Mouse (Mus musculus) intestine, postnatal 0 days (tissue): ENCODE data around the gene Stim2. TPM values are rescaled to one million over a fixed set of nuclear protein-coding genes. Genes with fewer than 3 reads are reported as not detected.

ENCODE experiments used
- ATAC-seq: fragments of 200-750 bp; cut with Nextera tagmentation; 2 replicates; pipeline ENCODE4 v1.8.0; 2017; ENCODE audit warnings: mild to moderate bottlenecking, moderate TSS enrichment, moderate library complexity
- H3K27ac ChIP-seq: fragments of 300-500 bp; sonication (generic); 2 replicates; pipeline ENCODE4 v1.5.1; 2014; ENCODE audit warnings: mild to moderate bottlenecking, low read depth, low read length, moderate library complexity
- H3K27me3 ChIP-seq: fragments of 300-500 bp; sonication (generic); replicated peaks from 2 replicates; pipeline ENCODE4 v1.6.1; 2014; ENCODE audit warnings: low read length, mixed read lengths; ENCODE audit not compliant: control insufficient read depth, insufficient read depth
- H3K36me3 ChIP-seq: fragments of 300-500 bp; sonication (generic); 2 replicates; pipeline ENCODE4 v1.6.1; 2014; ENCODE audit warnings: mild to moderate bottlenecking, moderate library complexity; ENCODE audit not compliant: control insufficient read depth, insufficient read depth
- H3K4me1 ChIP-seq: fragments of 300-500 bp; sonication (generic); replicated peaks from 2 replicates; pipeline ENCODE4 v1.6.1; 2014; ENCODE audit warnings: antibody characterized with exemption, low read length, mixed read lengths; ENCODE audit not compliant: control insufficient read depth, insufficient read depth
- H3K4me2 ChIP-seq: fragments of 300-500 bp; sonication (generic); replicated peaks from 2 replicates; pipeline ENCODE4 v1.6.1; 2014; ENCODE audit warnings: low read depth, mild to moderate bottlenecking, moderate library complexity
- H3K4me3 ChIP-seq: fragments of 300-500 bp; sonication (generic); 2 replicates; pipeline ENCODE4 v1.5.1; 2014; ENCODE audit warnings: low read depth, low read length
- H3K9ac ChIP-seq: fragments of 300-500 bp; sonication (generic); 2 replicates; pipeline ENCODE4 v1.6.1; 2014; ENCODE audit warnings: mild to moderate bottlenecking, low read depth, low read length
- H3K9me3 ChIP-seq: fragments of 300-500 bp; sonication (generic); 2 replicates; pipeline ENCODE4 v1.6.1; 2016; ENCODE audit warnings: mixed run types; ENCODE audit not compliant: control insufficient read depth
- CTCF ChIP-seq: sonication (generic); IDR thresholded peaks from 2 replicates; pipeline ENCODE4 v1.5.1; 2016; ENCODE audit warnings: low read depth, mild to moderate bottlenecking, control low read depth, antibody characterized with exemption, moderate library complexity
- WGBS: fragments of 180-500 bp; shearing (Covaris S2); extraction: QIAGEN DNeasy Blood & Tissue Kit; methylation state at CpG from one replicate; pipeline ENCODE4 v1.1.7; 2014; 5-methylcytosine and 5-hydroxymethylcytosine counted together
- polyA plus RNA-seq: library from polyadenylated mRNA; unstranded; fragments of >200 nt; fragmentation: Nextera tagmentation; extraction: Ambion mirVana; gene quantifications from 2 replicates; pipeline ENCODE4 v1.2.1, GENCODE M21; 2015

The Stim2 gene
- polyA plus RNA-seq, 1 experiment from 2014 or later = 13.9 TPM

GRCm38 (mm10) chr5:53956396-53957314 is 41.6 kb upstream of the Stim2 start:
- ATAC-seq = no peak
- H3K4me2 ChIP-seq = no peak overlapping the region
- 0 out of 2 replicates have a peak, but pooled peaks cover 4% of the 10 kb centered on the region for H3K4me1 ChIP-seq
- H3K4me3 ChIP-seq = no peak overlapping the region
- no peaks in the 10 kb centered on the region for H3K9me3 ChIP-seq
- 88% methylated on average over 19 of the region's 19 CpGs for WGBS
- H3K36me3 ChIP-seq = no peaks in the 10 kb centered on the region
- no peak for TF ChIP-seq CTCF
- H3K9ac ChIP-seq = no peak overlapping the region
- H3K27ac ChIP-seq = no peak overlapping the region
- H3K27me3 ChIP-seq = no peaks in the 10 kb centered on the region

GRCm38 (mm10) chr5:53957348-53957747 is 41.0 kb upstream of the Stim2 start:
- Histone ChIP-seq H3K9ac (no peak overlapping the region), H3K27me3 (no peaks in the 10 kb centered on the region), H3K36me3 (no peaks in the 10 kb centered on the region), H3K27ac (no peak overlapping the region), H3K4me1 (peaks cover 4% of the 10 kb centered on the region; the same call in 1 of the 2 replicates), H3K4me3 (no peak overlapping the region), H3K9me3 (no peaks in the 10 kb centered on the region), H3K4me2 (no peak overlapping the region)
- ATAC-seq = no peak
- no peak for TF ChIP-seq CTCF
- WGBS = 34% methylated on average over 6 of the region's 6 CpGs

- Histone ChIP-seq H3K27ac (0 out of 2 replicates have a peak overlapping the region, but pooled peaks have one; percentile 54), H3K9me3 (no peaks in the 10 kb centered on the region), H3K27me3 (no peaks in the 10 kb centered on the region), H3K4me2 (no peak overlapping the region), H3K9ac (no peak overlapping the region), H3K4me3 (no peak overlapping the region), H3K36me3 (no peaks in the 10 kb centered on the region), H3K4me1 (peaks cover 4% of the 10 kb centered on the region; the same call in 1 of the 2 replicates)
- ATAC-seq = peak; percentile 64
- TF ChIP-seq CTCF = peak; percentile 17; the same call in 1 of the 2 replicates
- WGBS = 23% methylated on average over 5 of the region's 5 CpGs
Measured at GRCm38 (mm10) chr5:53961229-53961628, 37.1 kb upstream of the Stim2 start.

- peak overlapping the region; percentile 54; the same call in 1 of the 2 replicates for H3K27ac ChIP-seq
- peak; percentile 89 for ATAC-seq
- TF ChIP-seq CTCF = no peak
- peaks cover 4% of the 10 kb centered on the region; the same call in 1 of the 2 replicates for H3K4me1 ChIP-seq
- H3K9ac ChIP-seq = no peak overlapping the region
- H3K9me3 ChIP-seq = no peaks in the 10 kb centered on the region
- WGBS = 49% methylated on average over 12 of the region's 12 CpGs
- no peaks in the 10 kb centered on the region for H3K27me3 ChIP-seq
- no peaks in the 10 kb centered on the region for H3K36me3 ChIP-seq
- H3K4me3 ChIP-seq = no peak overlapping the region
- no peak overlapping the region for H3K4me2 ChIP-seq
Measured at GRCm38 (mm10) chr5:53961830-53962515, 36.3 kb upstream of the Stim2 start.

- Histone ChIP-seq H3K4me1 (no peaks in the 10 kb centered on the region; the same call in 1 of the 2 replicates), H3K4me3 (no peak overlapping the region), H3K9ac (no peak overlapping the region), H3K4me2 (no peak overlapping the region), H3K9me3 (no peaks in the 10 kb centered on the region), H3K27ac (no peak overlapping the region), H3K27me3 (no peaks in the 10 kb centered on the region), H3K36me3 (no peaks in the 10 kb centered on the region)
- WGBS = 66% methylated on average over 5 of the region's 5 CpGs
- no peak for TF ChIP-seq CTCF
- no peak for ATAC-seq
Measured at GRCm38 (mm10) chr5:53965656-53966055, 32.6 kb upstream of the Stim2 start.

GRCm38 (mm10) chr5:53967560-53967959 is 30.7 kb upstream of the Stim2 start:
- WGBS = 77% methylated on average over 2 of the region's 2 CpGs
- Histone ChIP-seq H3K4me3 (no peak overlapping the region), H3K4me1 (no peaks in the 10 kb centered on the region), H3K27ac (no peak overlapping the region), H3K36me3 (no peaks in the 10 kb centered on the region), H3K27me3 (no peaks in the 10 kb centered on the region), H3K4me2 (no peak overlapping the region), H3K9ac (no peak overlapping the region), H3K9me3 (no peaks in the 10 kb centered on the region)
- no peak for ATAC-seq
- TF ChIP-seq CTCF = no peak
